Mouse (Mus musculus): ENCODE results near the gene Mtss1l. TPM values are rescaled to one million over a fixed set of nuclear protein-coding genes. Genes with fewer than 3 reads are reported as not detected.

The Mtss1l gene
- polyA plus RNA-seq, 1 experiment from 2014 or later = 14.2 TPM

DNA sequence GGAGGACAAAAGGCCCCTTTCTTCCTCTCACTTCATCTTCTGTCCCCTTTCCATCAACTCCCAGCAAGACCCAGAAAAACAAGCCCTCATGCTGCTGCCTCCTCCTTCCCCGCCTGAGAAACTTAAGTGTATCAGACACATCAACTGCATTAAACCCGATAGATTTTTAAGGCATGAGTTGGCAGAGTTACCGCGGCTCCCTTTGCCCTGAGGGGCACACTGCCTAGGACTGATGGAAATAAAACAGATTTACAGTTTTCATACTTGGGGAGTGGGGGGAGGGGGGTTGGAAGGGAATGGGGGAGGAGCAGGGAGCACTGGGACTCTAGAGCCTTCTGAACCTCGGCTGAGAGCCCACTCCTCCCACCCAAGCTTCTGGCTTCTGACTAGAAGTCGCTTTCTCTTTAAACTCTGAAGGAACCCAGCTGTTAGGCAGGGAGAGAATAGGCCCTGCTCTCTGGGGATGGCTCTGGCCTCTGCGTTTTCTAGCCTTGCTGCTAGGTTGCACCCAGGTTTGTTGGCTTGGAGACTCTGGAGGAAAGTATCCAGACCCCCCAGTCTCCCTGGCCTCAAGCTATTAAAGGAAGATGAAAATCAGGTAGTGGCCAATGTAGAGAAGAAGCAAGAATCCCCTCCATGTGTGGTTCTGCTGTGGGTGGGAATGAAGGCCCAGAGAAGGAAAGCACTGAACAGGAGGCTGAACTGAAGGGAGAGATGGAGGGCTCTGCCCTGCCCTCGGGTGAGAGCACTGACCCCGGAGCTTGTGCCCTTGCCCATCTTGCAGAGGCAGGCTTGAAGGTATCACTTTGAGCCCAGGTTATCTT lies 18.4 kb upstream of the Mtss1l start:
- Histone ChIP-seq H3K4me2 (replicated peaks; ENCODE audit: low read depth, low read length) (no peak overlapping the region), H3K36me3 (ENCODE audit: control insufficient read depth, insufficient read depth, low read length) (no peaks in the 10 kb centered on the region), H3K4me3 (ENCODE audit: low read depth, low read length) (no peak overlapping the region), H3K27me3 (ENCODE audit: control insufficient read depth, insufficient read depth, low read length) (no peaks in the 10 kb centered on the region), H3K4me1 (ENCODE audit: control insufficient read depth, insufficient read depth, low read length) (peaks cover 25% of the 10 kb centered on the region), H3K9me3 (ENCODE audit: control insufficient read depth, low read depth, low read length) (no peaks in the 10 kb centered on the region), H3K27ac (ENCODE audit: low read length) (peak overlapping the region; percentile 90), H3K9ac (replicated peaks; ENCODE audit: low read depth, low read length) (no peak overlapping the region)
- WGBS = 34% methylated on average over 9 of the region's 9 CpGs
- ATAC-seq (ENCODE audit: insufficient number of reproducible peaks, insufficient read depth, low FRiP score, low read depth) = peak; percentile 82; the same call in 1 of the 2 replicates

GRCm38 (mm10) chr8:110703460-110704061 lies 17.7 kb upstream of the Mtss1l start:
- Histone ChIP-seq H3K4me1 (ENCODE audit: control insufficient read depth, insufficient read depth, low read length) (peaks cover 25% of the 10 kb centered on the region), H3K27me3 (ENCODE audit: control insufficient read depth, insufficient read depth, low read length) (no peaks in the 10 kb centered on the region), H3K9ac (replicated peaks; ENCODE audit: low read depth, low read length) (no peak overlapping the region), H3K27ac (ENCODE audit: low read length) (peak overlapping the region; percentile 90), H3K4me2 (replicated peaks; ENCODE audit: low read depth, low read length) (no peak overlapping the region), H3K4me3 (ENCODE audit: low read depth, low read length) (no peak overlapping the region), H3K36me3 (ENCODE audit: control insufficient read depth, insufficient read depth, low read length) (no peaks in the 10 kb centered on the region), H3K9me3 (ENCODE audit: control insufficient read depth, low read depth, low read length) (no peaks in the 10 kb centered on the region)
- WGBS = 64% methylated on average over 9 of the region's 9 CpGs
- no peak for ATAC-seq (ENCODE audit: insufficient number of reproducible peaks, insufficient read depth, low FRiP score, low read depth)

DNA sequence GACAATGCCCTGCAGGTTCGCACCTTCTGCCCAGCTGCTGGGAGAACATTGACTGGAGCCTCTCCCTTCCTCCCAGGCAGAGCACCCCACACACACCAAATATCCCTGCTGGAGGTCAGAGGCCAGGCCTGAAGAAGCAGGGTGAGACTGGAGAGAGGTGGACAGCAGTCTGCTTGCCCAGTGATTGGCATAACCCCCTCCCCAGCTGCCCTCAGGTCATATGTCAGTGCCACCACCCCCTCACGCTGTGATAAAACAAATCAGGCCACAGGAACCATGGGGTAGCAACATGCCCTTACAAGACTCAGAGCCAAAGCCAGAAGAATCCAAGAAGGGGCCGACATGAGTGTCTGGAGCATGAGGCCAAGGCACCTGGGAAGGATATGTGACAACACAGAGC lies 17.2 kb upstream of the Mtss1l start:
- Histone ChIP-seq H3K36me3 (ENCODE audit: control insufficient read depth, insufficient read depth, low read length) (no peaks in the 10 kb centered on the region), H3K9me3 (ENCODE audit: control insufficient read depth, low read depth, low read length) (no peaks in the 10 kb centered on the region), H3K4me3 (ENCODE audit: low read depth, low read length) (no peak overlapping the region), H3K4me1 (ENCODE audit: control insufficient read depth, insufficient read depth, low read length) (peaks cover 25% of the 10 kb centered on the region), H3K27me3 (ENCODE audit: control insufficient read depth, insufficient read depth, low read length) (no peaks in the 10 kb centered on the region), H3K4me2 (replicated peaks; ENCODE audit: low read depth, low read length) (no peak overlapping the region), H3K9ac (replicated peaks; ENCODE audit: low read depth, low read length) (no peak overlapping the region), H3K27ac (ENCODE audit: low read length) (peak overlapping the region; percentile 90)
- 88% methylated on average over 3 of the region's 3 CpGs for WGBS
- no peak for ATAC-seq (ENCODE audit: insufficient number of reproducible peaks, insufficient read depth, low FRiP score, low read depth)

GRCm38 (mm10) chr8:110705391-110706287 lies 15.6 kb upstream of the Mtss1l start:
- Histone ChIP-seq H3K27ac (ENCODE audit: low read length) (no peak overlapping the region), H3K4me2 (replicated peaks; ENCODE audit: low read depth, low read length) (no peak overlapping the region), H3K4me1 (ENCODE audit: control insufficient read depth, insufficient read depth, low read length) (peaks cover 31% of the 10 kb centered on the region), H3K9ac (replicated peaks; ENCODE audit: low read depth, low read length) (no peak overlapping the region), H3K27me3 (ENCODE audit: control insufficient read depth, insufficient read depth, low read length) (no peaks in the 10 kb centered on the region), H3K4me3 (ENCODE audit: low read depth, low read length) (no peak overlapping the region), H3K36me3 (ENCODE audit: control insufficient read depth, insufficient read depth, low read length) (no peaks in the 10 kb centered on the region), H3K9me3 (ENCODE audit: control insufficient read depth, low read depth, low read length) (no peaks in the 10 kb centered on the region)
- ATAC-seq (ENCODE audit: insufficient number of reproducible peaks, insufficient read depth, low FRiP score, low read depth) = no peak
- 63% methylated on average over 14 of the region's 14 CpGs for WGBS

GRCm38 (mm10) chr8:110706288-110706870 lies 14.9 kb upstream of the Mtss1l start:
- no peaks in the 10 kb centered on the region for H3K36me3 ChIP-seq (ENCODE audit: control insufficient read depth, insufficient read depth, low read length)
- no peak overlapping the region for H3K4me2 ChIP-seq (replicated peaks; ENCODE audit: low read depth, low read length)
- whole genome bisulfite sequencing = 86% methylated on average over 3 of the region's 3 CpGs
- no peak overlapping the region for H3K9ac ChIP-seq (replicated peaks; ENCODE audit: low read depth, low read length)
- no peaks in the 10 kb centered on the region for H3K9me3 ChIP-seq (ENCODE audit: control insufficient read depth, low read depth, low read length)
- peaks cover 37% of the 10 kb centered on the region for H3K4me1 ChIP-seq (ENCODE audit: control insufficient read depth, insufficient read depth, low read length)
- H3K27me3 ChIP-seq (ENCODE audit: control insufficient read depth, insufficient read depth, low read length) = no peaks in the 10 kb centered on the region
- ATAC-seq (ENCODE audit: insufficient number of reproducible peaks, insufficient read depth, low FRiP score, low read depth) = no peak
- no peak overlapping the region for H3K4me3 ChIP-seq (ENCODE audit: low read depth, low read length)
- no peak overlapping the region for H3K27ac ChIP-seq (ENCODE audit: low read length)

DNA sequence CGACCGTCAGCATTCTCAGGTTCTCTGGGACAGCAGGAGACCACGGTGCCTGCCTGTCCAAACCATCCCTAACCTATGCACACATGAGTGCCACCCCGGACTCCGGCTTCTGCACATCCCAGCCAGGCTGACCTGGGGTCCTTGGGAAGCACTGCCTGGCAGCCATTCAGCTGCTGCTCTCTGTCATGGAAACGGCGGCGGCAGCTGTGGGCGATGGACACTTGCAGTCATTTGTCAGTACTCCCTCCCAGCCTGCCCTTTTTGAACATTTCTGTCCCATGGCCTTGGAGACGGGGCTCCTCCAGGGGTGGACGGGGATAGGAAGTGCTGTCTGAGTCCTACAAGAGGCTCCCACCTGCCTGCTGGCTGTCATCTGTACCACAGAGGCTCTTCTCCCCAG lies 12.8 kb upstream of the Mtss1l start:
- Histone ChIP-seq H3K4me2 (replicated peaks; ENCODE audit: low read depth, low read length) (no peak overlapping the region), H3K9me3 (ENCODE audit: control insufficient read depth, low read depth, low read length) (no peaks in the 10 kb centered on the region), H3K4me3 (ENCODE audit: low read depth, low read length) (no peak overlapping the region), H3K27me3 (ENCODE audit: control insufficient read depth, insufficient read depth, low read length) (no peaks in the 10 kb centered on the region), H3K36me3 (ENCODE audit: control insufficient read depth, insufficient read depth, low read length) (peaks cover under 1% of the 10 kb centered on the region; the same call in 1 of the 2 replicates), H3K27ac (ENCODE audit: low read length) (no peak overlapping the region), H3K4me1 (ENCODE audit: control insufficient read depth, insufficient read depth, low read length) (peaks cover 26% of the 10 kb centered on the region), H3K9ac (replicated peaks; ENCODE audit: low read depth, low read length) (no peak overlapping the region)
- ATAC-seq (ENCODE audit: insufficient number of reproducible peaks, insufficient read depth, low FRiP score, low read depth) = no peak
- 74% methylated on average over 11 of the region's 11 CpGs for WGBS

GRCm38 (mm10) chr8:110710593-110710992 lies 10.7 kb upstream of the Mtss1l start:
- Histone ChIP-seq H3K4me3 (ENCODE audit: low read depth, low read length) (no peak overlapping the region), H3K4me1 (ENCODE audit: control insufficient read depth, insufficient read depth, low read length) (peaks cover 17% of the 10 kb centered on the region), H3K27ac (ENCODE audit: low read length) (peak overlapping the region; percentile 40), H3K9me3 (ENCODE audit: control insufficient read depth, low read depth, low read length) (no peaks in the 10 kb centered on the region), H3K4me2 (replicated peaks; ENCODE audit: low read depth, low read length) (no peak overlapping the region), H3K36me3 (ENCODE audit: control insufficient read depth, insufficient read depth, low read length) (peaks cover 9% of the 10 kb centered on the region), H3K27me3 (ENCODE audit: control insufficient read depth, insufficient read depth, low read length) (no peaks in the 10 kb centered on the region), H3K9ac (replicated peaks; ENCODE audit: low read depth, low read length) (no peak overlapping the region)
- ATAC-seq (ENCODE audit: insufficient number of reproducible peaks, insufficient read depth, low FRiP score, low read depth) = no peak
- 56% methylated on average over 3 of the region's 3 CpGs for WGBS

Measured in stomach, embryonic 14.5 days (tissue).